Mouse (Mus musculus): ENCODE results near the gene Dmxl2.

DNA sequence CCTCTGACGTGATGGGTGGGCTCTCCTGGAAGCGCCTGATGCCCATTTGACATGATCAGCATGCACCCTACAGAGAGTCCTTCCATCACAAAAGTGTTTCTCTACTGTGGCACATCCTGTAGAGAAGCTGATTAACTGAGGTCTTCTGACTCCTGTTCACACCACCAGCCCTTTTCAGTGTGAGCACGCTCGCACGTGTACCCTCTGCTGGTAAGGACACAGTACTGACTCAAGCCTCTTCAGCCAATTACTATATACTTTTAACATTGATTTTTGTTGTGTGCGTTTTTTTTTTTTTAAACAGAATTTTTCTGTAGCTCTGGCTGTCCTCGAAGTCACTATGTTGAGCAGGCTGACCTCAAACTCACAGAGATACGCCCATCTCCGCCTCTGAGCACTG lies 185.1 kb downstream of the Dmxl2 start:
- peak; percentile 8; the same call in 1 of the 2 replicates for TF ChIP-seq CTCF (conservative IDR thresholded peaks at IDR 0.05; ENCODE audit: low read length)
- TF ChIP-seq POU5F1 (IDR thresholded peaks at IDR 0.05; ENCODE audit: borderline replicate concordance, low read length) = no peak

All from E14TG2a.4 (cell line).